Mouse (Mus musculus) midbrain, embryonic 10.5 days (tissue): ENCODE measurements at regions not wholly inside any gene's neighbourhood (a gene's known extent, or its start where the extent isn't known, plus 50 kb on each side); places are given as distances from the start of the nearest gene placed in this dataset.

Experiments
- DNase-seq: peaks from one replicate; pipeline ENCODE4 v3.0.0-alpha.2; 2017; ENCODE audit warnings: low spot score
- H3K27ac ChIP-seq: fragments of 300-500 bp; sonication (generic); replicated peaks from 2 replicates; pipeline ENCODE4 v1.5.1; 2016; ENCODE audit warnings: mild to moderate bottlenecking
- H3K27me3 ChIP-seq: fragments of 300-500 bp; sonication (generic); 2 replicates; pipeline ENCODE4 v1.6.1; 2016; ENCODE audit warnings: low read depth, mild to moderate bottlenecking; ENCODE audit not compliant: poor library complexity, severe bottlenecking
- H3K36me3 ChIP-seq: fragments of 300-500 bp; sonication (generic); 2 replicates; pipeline ENCODE4 v1.6.1; 2016; ENCODE audit warnings: mild to moderate bottlenecking, moderate library complexity
- H3K4me1 ChIP-seq: fragments of 300-500 bp; sonication (generic); 2 replicates; pipeline ENCODE4 v1.6.1; 2016
- H3K4me3 ChIP-seq: fragments of 300-500 bp; sonication (generic); 2 replicates; pipeline ENCODE4 v1.5.1; 2016; ENCODE audit warnings: mild to moderate bottlenecking, moderate library complexity
- H3K9me3 ChIP-seq: fragments of 300-500 bp; sonication (generic); replicated peaks from 2 replicates; pipeline ENCODE4 v1.6.1; 2016; ENCODE audit warnings: mild to moderate bottlenecking
- WGBS: fragments of 180-500 bp; shearing (Covaris S2); methylation state at CpG from one replicate; pipeline ENCODE4 v1.1.7; 2016; 5-methylcytosine and 5-hydroxymethylcytosine counted together

- Histone ChIP-seq H3K4me1 (peaks cover 22% of the 10 kb centered on the region), H3K27ac (no peak overlapping the region), H3K36me3 (no peaks in the 10 kb centered on the region), H3K27me3 (peaks cover 92% of the 10 kb centered on the region), H3K4me3 (no peak overlapping the region), H3K9me3 (no peaks in the 10 kb centered on the region)
- DNase-seq: no peak
- 68% methylated on average over 3 of the region's 3 CpGs for WGBS
These were observed 831.6 kb upstream of the Epha7 start for GRCm38 (mm10) chr4:27981309-27981708.

- Histone ChIP-seq H3K27ac (no peak overlapping the region), H3K9me3 (no peaks in the 10 kb centered on the region), H3K4me1 (peaks cover 16% of the 10 kb centered on the region), H3K4me3 (no peak overlapping the region), H3K27me3 (peaks cover 74% of the 10 kb centered on the region), H3K36me3 (no peaks in the 10 kb centered on the region)
- 21% methylated on average over 4 of the region's 4 CpGs for WGBS
- DNase-seq: peak; percentile 77
These were observed 824.9 kb upstream of the Epha7 start for GRCm38 (mm10) chr4:27987986-27988423.

- Histone ChIP-seq H3K27me3 (peaks cover 39% of the 10 kb centered on the region; the same call in 1 of the 2 replicates), H3K36me3 (no peaks in the 10 kb centered on the region), H3K4me3 (no peak overlapping the region), H3K9me3 (no peaks in the 10 kb centered on the region), H3K27ac (no peak overlapping the region), H3K4me1 (no peaks in the 10 kb centered on the region)
- DNase-seq: no peak
- 80% methylated on average over 2 of the region's 2 CpGs for WGBS
These were observed 818.5 kb upstream of the Epha7 start for GRCm38 (mm10) chr4:27994411-27994810.

GRCm38 (mm10) chr4:28001818-28002476, 811.0 kb upstream of the Epha7 start:
- WGBS: 57% methylated on average over 4 of the region's 4 CpGs
- H3K27ac ChIP-seq: no peak overlapping the region
- no peaks in the 10 kb centered on the region for H3K27me3 ChIP-seq
- H3K36me3 ChIP-seq: no peaks in the 10 kb centered on the region
- H3K9me3 ChIP-seq: no peaks in the 10 kb centered on the region
- DNase-seq: no peak
- no peak overlapping the region for H3K4me3 ChIP-seq
- H3K4me1 ChIP-seq: 0 out of 2 replicates have a peak, but pooled peaks cover 2% of the 10 kb centered on the region
